Mouse (Mus musculus): ENCODE results near the gene Atxn1.

DNA sequence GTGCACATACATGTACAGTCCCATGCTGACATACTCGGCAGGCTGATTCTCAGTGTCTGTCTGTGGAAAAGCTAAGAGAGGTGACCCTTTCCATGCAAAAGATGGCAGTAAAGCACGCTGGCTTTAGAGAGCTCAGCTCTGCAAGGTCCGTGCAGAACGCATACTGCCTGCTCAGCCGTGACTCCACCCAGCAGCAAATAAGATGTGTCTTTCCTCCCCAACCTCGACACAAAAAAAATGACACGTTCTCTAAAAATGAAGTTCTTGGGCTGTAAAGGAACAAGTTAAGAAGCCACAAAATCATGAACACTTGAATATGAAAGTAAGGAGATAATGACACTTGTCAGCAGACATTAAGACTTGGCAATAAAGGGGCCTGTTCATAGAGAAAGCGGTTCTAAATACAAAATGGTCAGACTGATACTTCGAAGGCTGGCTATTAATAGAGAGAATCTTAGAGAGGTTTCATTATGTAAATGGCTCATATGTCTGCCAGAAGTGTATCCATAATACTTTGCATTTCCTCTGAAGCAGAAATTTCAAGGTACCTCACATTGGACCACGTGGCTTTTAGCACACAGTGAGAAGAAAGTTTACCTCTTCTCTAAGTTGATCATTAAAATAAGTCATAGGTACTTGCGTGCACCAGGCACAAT, 132.0 kb downstream of the Atxn1 start:
- TF ChIP-seq EP300 (IDR thresholded peaks at IDR 0.05; ENCODE audit: insufficient read depth, low read depth, low read length) (no peak), CTCF (IDR thresholded peaks at IDR 0.05) (no peak)

Data from heart, adult 2 months (tissue).